Mouse (Mus musculus) thymus, adult 2 months (tissue): Measurements from ENCODE around the gene Map3k14. TPM values are rescaled to one million over a fixed set of nuclear protein-coding genes. Genes with fewer than 3 reads are reported as not detected.

Experiments used
- DNase-seq: peaks from one replicate; pipeline ENCODE4 v3.0.0; 2021
- H3K27ac ChIP-seq: fragments of 200-500 bp; 2 replicates; pipeline ENCODE4 v1.5.1; 2012; ENCODE audit warnings: low read length, control low read depth; ENCODE audit not compliant: control insufficient read depth, insufficient read depth
- H3K27me3 ChIP-seq: fragments of 200-500 bp; 2 replicates; pipeline ENCODE4 v1.6.1; 2012; ENCODE audit warnings: mild to moderate bottlenecking, low read length, moderate library complexity, mixed read lengths; ENCODE audit not compliant: control insufficient read depth, insufficient read depth
- H3K36me3 ChIP-seq: fragments of 200-500 bp; 2 replicates; pipeline ENCODE4 v1.6.1; 2012; ENCODE audit warnings: mild to moderate bottlenecking, low read length, moderate library complexity; ENCODE audit not compliant: control insufficient read depth, insufficient read depth
- H3K4me1 ChIP-seq: fragments of 200-500 bp; replicated peaks from 2 replicates; pipeline ENCODE4 v1.6.1; 2012; ENCODE audit warnings: low read length; ENCODE audit not compliant: control insufficient read depth, insufficient read depth
- H3K4me3 ChIP-seq: fragments of 200-500 bp; 2 replicates; pipeline ENCODE4 v1.5.1; 2012; ENCODE audit warnings: mild to moderate bottlenecking, low read length, control low read depth, moderate library complexity; ENCODE audit not compliant: control insufficient read depth, insufficient read depth
- CTCF ChIP-seq: fragments of 200-500 bp; IDR thresholded peaks from 2 replicates; pipeline ENCODE4 v1.5.1; 2012; ENCODE audit warnings: mild to moderate bottlenecking, control low read depth, low read length, moderate library complexity, borderline replicate concordance; ENCODE audit not compliant: control insufficient read depth, poor library complexity, insufficient read depth; ENCODE audit errors: extremely low read depth
- POLR2A ChIP-seq: fragments of 200-500 bp; IDR thresholded peaks from 2 replicates; pipeline ENCODE4 v1.6.1; 2012; ENCODE audit warnings: mild to moderate bottlenecking, low read length, control low read depth, moderate library complexity; ENCODE audit not compliant: control insufficient read depth, poor library complexity, insufficient read depth; ENCODE audit errors: extremely low read depth
- WGBS: fragments of 180-500 bp; shearing (Covaris S2); methylation state at CpG from one replicate; pipeline ENCODE4 v1.1.7; 2018; 5-methylcytosine and 5-hydroxymethylcytosine counted together
- polyA plus RNA-seq: library from polyadenylated mRNA; depleted of rRNA; stranded (reverse); fragments of >200 nt; gene quantifications from 2 replicates; pipeline ENCODE4 v1.2.3, GENCODE M21; 2012

Gene Map3k14
- polyA plus RNA-seq, 1 experiment, result 40.7 TPM

- H3K36me3 ChIP-seq, result no peaks in the 10 kb centered on the region
- H3K27ac ChIP-seq, result no peak overlapping the region
- H3K27me3 ChIP-seq, result no peaks in the 10 kb centered on the region
- no peak for TF ChIP-seq POLR2A
- peak; percentile 73; the same call in 1 of the 2 replicates for TF ChIP-seq CTCF
- peak; percentile 79 for DNase-seq
- WGBS, result 78% methylated on average over 6 of the region's 6 CpGs
- peaks cover 6% of the 10 kb centered on the region for H3K4me1 ChIP-seq
- no peak overlapping the region for H3K4me3 ChIP-seq
Observed at GRCm38 (mm10) chr11:103271979-103272378, 4.7 kb upstream of the Map3k14 start.

GRCm38 (mm10) chr11:103269426-103269825 is 2.2 kb upstream of the Map3k14 start:
- no peak overlapping the region for H3K4me3 ChIP-seq
- TF ChIP-seq POLR2A (no peak), CTCF (no peak)
- peaks cover 21% of the 10 kb centered on the region for H3K4me1 ChIP-seq
- H3K27me3 ChIP-seq, result no peaks in the 10 kb centered on the region
- H3K27ac ChIP-seq, result no peak overlapping the region
- H3K36me3 ChIP-seq, result no peaks in the 10 kb centered on the region
- no peak for DNase-seq
- 64% methylated on average over 5 of the region's 5 CpGs for WGBS

GRCm38 (mm10) chr11:103268905-103269304 is 1.6 kb upstream of the Map3k14 start:
- 84% methylated on average over 3 of the region's 3 CpGs for WGBS
- Histone ChIP-seq H3K4me3 (no peak overlapping the region), H3K4me1 (peaks cover 21% of the 10 kb centered on the region), H3K27me3 (no peaks in the 10 kb centered on the region), H3K36me3 (no peaks in the 10 kb centered on the region), H3K27ac (no peak overlapping the region)
- no peak for DNase-seq
- TF ChIP-seq CTCF (no peak), POLR2A (no peak)

GRCm38 (mm10) chr11:103268350-103268749 is 1.1 kb upstream of the Map3k14 start:
- TF ChIP-seq POLR2A, result no peak
- TF ChIP-seq CTCF, result no peak
- no peak for DNase-seq
- Histone ChIP-seq H3K36me3 (no peaks in the 10 kb centered on the region), H3K27ac (no peak overlapping the region), H3K27me3 (no peaks in the 10 kb centered on the region), H3K4me1 (peaks cover 26% of the 10 kb centered on the region), H3K4me3 (no peak overlapping the region)
- WGBS, result 91% methylated on average over 4 of the region's 4 CpGs

- WGBS, result under 1% methylated on average over 42 of the region's 42 CpGs
- Histone ChIP-seq H3K27me3 (no peaks in the 10 kb centered on the region), H3K4me1 (peaks cover 37% of the 10 kb centered on the region), H3K27ac (peak overlapping the region; percentile 9; the same call in 1 of the 2 replicates), H3K36me3 (no peaks in the 10 kb centered on the region), H3K4me3 (peak overlapping the region; percentile 68)
- DNase-seq, result no peak
- TF ChIP-seq POLR2A, result no peak
- no peak for TF ChIP-seq CTCF
Observed at GRCm38 (mm10) chr11:103266729-103267345, 435 bp downstream of the Map3k14 start.

- peaks cover 45% of the 10 kb centered on the region for H3K4me1 ChIP-seq
- H3K27ac ChIP-seq, result peak overlapping the region; percentile 61
- DNase-seq, result no peak
Observed at GRCm38 (mm10) chr11:103265856-103266255, 1.4 kb downstream of the Map3k14 start.

GRCm38 (mm10) chr11:103265211-103265610 is 2.1 kb downstream of the Map3k14 start:
- peaks cover 45% of the 10 kb centered on the region for H3K4me1 ChIP-seq
- no peaks in the 10 kb centered on the region for H3K27me3 ChIP-seq
- peak overlapping the region; percentile 88 for H3K27ac ChIP-seq
- no peak for TF ChIP-seq CTCF
- no peak for TF ChIP-seq POLR2A
- WGBS, result 4% methylated on average over 7 of the region's 7 CpGs
- no peaks in the 10 kb centered on the region for H3K36me3 ChIP-seq
- DNase-seq, result no peak
- peak overlapping the region; percentile 15 for H3K4me3 ChIP-seq

More at GRCm38 (mm10) chr11:103265856-103266255, 1.4 kb downstream of the Map3k14 start:
- H3K27me3 ChIP-seq, result no peaks in the 10 kb centered on the region
- TF ChIP-seq POLR2A (no peak), CTCF (no peak)
- no peak overlapping the region for H3K4me3 ChIP-seq
- WGBS, result 8% methylated on average over 2 of the region's 2 CpGs
- no peaks in the 10 kb centered on the region for H3K36me3 ChIP-seq
